In the genomic region with DNA sequence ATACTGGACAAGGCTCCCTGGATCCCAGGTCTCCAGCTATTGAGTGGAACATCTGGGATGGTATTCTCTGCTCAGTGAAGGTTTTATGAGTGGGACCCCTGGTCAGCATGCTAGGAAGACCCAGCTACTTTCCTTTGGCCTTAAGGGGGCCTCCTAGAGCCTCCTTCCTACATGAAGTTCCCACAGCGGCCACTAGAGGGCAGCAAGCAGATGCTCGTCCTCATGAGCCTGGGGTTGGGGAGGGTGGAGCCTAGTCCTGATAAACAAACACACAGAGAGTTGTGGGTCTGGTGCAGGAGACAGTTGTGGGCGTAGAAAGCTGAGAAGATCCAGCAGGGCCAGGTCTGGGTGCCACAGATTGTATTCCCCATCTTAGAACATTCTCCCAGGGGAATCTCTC, we compare ENCODE assay signal across 9 mouse cellular contexts. TPM values are rescaled to one million over a fixed set of nuclear protein-coding genes. Genes with fewer than 3 reads are reported as not detected.
DNase-seq lines count a peak whose midpoint lies in the region; ATAC-seq lines count a peak whose summit lies in the region.
"Had no signal": no experiment of that assay in that cellular context is flagged by ENCODE, and none has a peak within 500 bp of the region (broad histone marks: within the 10 kb centered on the region; RNA-seq: fewer than 3 reads in every experiment).

No protein-coding gene starts in this region.

- no peak overlapping the region for H3K4me2 ChIP-seq in heart, embryonic 14.5 days (ENCODE audit: low read length)
- no peak overlapping the region for H3K4me2 ChIP-seq in liver, embryonic 13.5 days
- H3K4me2 ChIP-seq in neural tube, embryonic 11.5 days (ENCODE audit: low read depth), result no peak overlapping the region
- H3K4me2 ChIP-seq: embryonic facial prominence, embryonic 15.5 days had no signal

- H3K27me3 ChIP-seq in heart, embryonic 14.5 days (ENCODE audit: control insufficient read depth, insufficient read depth, low read length), result no peaks in the 10 kb centered on the region
- H3K27me3 ChIP-seq in liver, embryonic 13.5 days, result no peaks in the 10 kb centered on the region
- no peaks in the 10 kb centered on the region for H3K27me3 ChIP-seq in neural tube, embryonic 11.5 days (ENCODE audit: control insufficient read depth, insufficient read depth, low read length)
- H3K27me3 ChIP-seq: embryonic facial prominence, embryonic 15.5 days had no signal

- peaks cover 31% of the 10 kb centered on the region for H3K36me3 ChIP-seq in heart, embryonic 14.5 days (ENCODE audit: control insufficient read depth, insufficient read depth, low read length)
- peaks cover 35% of the 10 kb centered on the region for H3K36me3 ChIP-seq in liver, embryonic 13.5 days
- no peaks in the 10 kb centered on the region for H3K36me3 ChIP-seq in neural tube, embryonic 11.5 days (ENCODE audit: control insufficient read depth, insufficient read depth, low read length)

- H3K9ac ChIP-seq in heart, embryonic 14.5 days (ENCODE audit: low read length), result 0 out of 2 replicates have a peak overlapping the region, but pooled peaks have one; percentile 4
- H3K9ac ChIP-seq in liver, embryonic 13.5 days, result no peak overlapping the region
- H3K9ac ChIP-seq in neural tube, embryonic 11.5 days (ENCODE audit: low read length), result no peak overlapping the region
- H3K9ac ChIP-seq: embryonic facial prominence, embryonic 15.5 days had no signal

- 0 out of 2 replicates have a peak, but pooled peaks have one; percentile 41 for ATAC-seq in heart, embryonic 14.5 days (ENCODE audit: insufficient number of reproducible peaks, insufficient read depth, low FRiP score, low read depth)
- ATAC-seq in liver, embryonic 13.5 days (ENCODE audit: low read depth), result peak; percentile 83
- no peak for ATAC-seq in neural tube, embryonic 11.5 days (ENCODE audit: insufficient read depth, low FRiP score, low TSS enrichment)

- peaks cover 4 to 5% of the 10 kb centered on the region in 2 experiments; a peak in 3 of 4 replicates for H3K4me1 ChIP-seq in heart, embryonic 14.5 days (ENCODE audit: control insufficient read depth in 2 of 2, insufficient read depth in 2 of 2, low read length in 2 of 2)
- peaks cover 15% of the 10 kb centered on the region for H3K4me1 ChIP-seq in liver, embryonic 13.5 days (replicated peaks)
- H3K4me1 ChIP-seq in neural tube, embryonic 11.5 days (ENCODE audit: control insufficient read depth, insufficient read depth, low read length), result no peaks in the 10 kb centered on the region

- no peaks in the 10 kb centered on the region for H3K9me3 ChIP-seq in heart, embryonic 14.5 days (ENCODE audit: control insufficient read depth, low read length)
- no peaks in the 10 kb centered on the region for H3K9me3 ChIP-seq in liver, embryonic 13.5 days (replicated peaks)
- H3K9me3 ChIP-seq in neural tube, embryonic 11.5 days (ENCODE audit: control insufficient read depth, low read length), result no peaks in the 10 kb centered on the region
- H3K9me3 ChIP-seq: embryonic facial prominence, embryonic 15.5 days had no signal

- no peak overlapping the region for H3K4me3 ChIP-seq in heart, embryonic 14.5 days (ENCODE audit: control insufficient read depth in 1 of 2, insufficient read depth in 1 of 2, low read depth in 1 of 2, low read length in 2 of 2)
- no peak overlapping the region for H3K4me3 ChIP-seq in liver, embryonic 13.5 days (replicated peaks)
- no peak overlapping the region for H3K4me3 ChIP-seq in neural tube, embryonic 11.5 days (ENCODE audit: low read depth, low read length)
- H3K4me3 ChIP-seq: embryonic facial prominence, embryonic 15.5 days had no signal

- peak; percentile 92 for DNase-seq in CD4-positive, CD25-positive, alpha-beta regulatory T cell, adult 2 months (ENCODE audit: low read depth, low spot score)
- DNase-seq in brain, adult 2 months (ENCODE audit: low read depth, low spot score), result peak; percentile 94
- peak; percentile 57 for DNase-seq in fibroblast of lung, adult 2 months (ENCODE audit: low read depth)
- DNase-seq in kidney, postnatal 10 days, result peak; percentile 93
- peak; percentile 76 for DNase-seq in liver, embryonic 13.5 days
- peak; percentile 87 for DNase-seq in neural tube, embryonic 11.5 days (ENCODE audit: low spot score)
- peak; percentile 61 for DNase-seq in telencephalon, adult 2 months (ENCODE audit: low read depth, low spot score)

- 0% methylated on average over 3 of the region's 3 CpGs for WGBS in heart, embryonic 14.5 days
- 5% methylated on average over 3 of the region's 3 CpGs for WGBS in liver, embryonic 13.5 days (ENCODE audit: insufficient replicate concordance)
- 6% methylated on average over 3 of the region's 3 CpGs for WGBS in neural tube, embryonic 11.5 days

- H3K27ac ChIP-seq in heart, embryonic 14.5 days (replicated peaks in 1 of 2; ENCODE audit: control insufficient read depth in 1 of 2, insufficient read depth in 1 of 2, low read depth in 2 of 2, low read length in 2 of 2), result no peak overlapping the region
- H3K27ac ChIP-seq in liver, embryonic 13.5 days, result peak overlapping the region; percentile 37; the same call in 1 of the 2 replicates
- H3K27ac ChIP-seq in neural tube, embryonic 11.5 days (ENCODE audit: low read depth, low read length), result no peak overlapping the region
- H3K27ac ChIP-seq: embryonic facial prominence, embryonic 15.5 days had no signal

RNA-seq across cellular contexts. Expression of a gene that starts 9.1 kb away (rescaled TPM):
- 19.7 and 21.2 TPM in 2 replicates for polyA plus RNA-seq in heart, embryonic 14.5 days (2014; fragmentation: Nextera tagmentation; extraction: Ambion mirVana)
- polyA plus RNA-seq in liver, embryonic 13.5 days (2015; fragmentation: Nextera tagmentation; extraction: Ambion mirVana), result 14.9 and 15.4 TPM in 2 replicates
- polyA plus RNA-seq in neural tube, embryonic 11.5 days (2014; fragmentation: Nextera tagmentation; extraction: Ambion mirVana), result 10.2 and 10.4 TPM in 2 replicates

RNA-seq across cellular contexts. Expression of a gene that starts 10.2 kb away (rescaled TPM):
- 1.0 and 2.2 TPM in 2 replicates for polyA plus RNA-seq in heart, embryonic 14.5 days (2014; fragmentation: Nextera tagmentation; extraction: Ambion mirVana)
- 1.8 TPM in 2 replicates for polyA plus RNA-seq in liver, embryonic 13.5 days (2015; fragmentation: Nextera tagmentation; extraction: Ambion mirVana)
- polyA plus RNA-seq in neural tube, embryonic 11.5 days (2014; fragmentation: Nextera tagmentation; extraction: Ambion mirVana), result 1.4 and 1.8 TPM in 2 replicates

RNA-seq across cellular contexts. Expression of a gene that starts 36.0 kb away (rescaled TPM):
- 21.0 and 21.4 TPM in 2 replicates for polyA plus RNA-seq in heart, embryonic 14.5 days (2014; fragmentation: Nextera tagmentation; extraction: Ambion mirVana)
- 9.4 and 12.4 TPM in 2 replicates for polyA plus RNA-seq in liver, embryonic 13.5 days (2015; fragmentation: Nextera tagmentation; extraction: Ambion mirVana)
- 57.2 and 59.3 TPM in 2 replicates for polyA plus RNA-seq in neural tube, embryonic 11.5 days (2014; fragmentation: Nextera tagmentation; extraction: Ambion mirVana)
